Mouse (Mus musculus) bone marrow macrophage, adult 2 months (primary cell): ENCODE results near the gene Fam222a.

ENCODE experiments used
- CTCF ChIP-seq: IDR thresholded peaks from 2 replicates; pipeline ENCODE4 v1.5.1; 2012; ENCODE audit warnings: low read depth, mild to moderate bottlenecking, low read length, moderate library complexity
- POLR2A ChIP-seq: IDR thresholded peaks from 2 replicates; pipeline ENCODE4 v1.6.1; 2012; ENCODE audit warnings: mild to moderate bottlenecking, low read depth, low read length, borderline replicate concordance

DNA sequence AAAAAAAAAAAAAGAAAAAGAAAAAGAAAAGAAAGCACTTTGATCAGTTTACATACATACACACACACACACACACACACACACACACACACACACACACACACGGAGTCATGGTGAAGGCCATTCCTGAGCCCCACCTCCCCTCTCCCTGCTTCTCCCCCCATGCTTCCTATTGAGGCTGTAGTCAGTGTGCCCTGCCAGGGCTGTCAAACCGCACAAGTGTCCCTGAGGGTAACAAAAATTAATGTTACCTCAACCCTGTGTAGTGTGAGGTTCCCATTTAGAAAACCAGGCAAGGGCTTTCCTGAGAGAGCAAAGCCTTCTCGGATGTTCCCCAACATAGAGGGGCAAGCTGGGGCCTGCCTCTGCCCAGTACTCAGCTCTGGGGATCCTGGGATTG is 18.0 kb upstream of the Fam222a start:
- no peak for TF ChIP-seq CTCF
- no peak for TF ChIP-seq POLR2A
